Comparison of ENCODE assay signal across 24 mouse cellular contexts in genomic region chr13:76157508-76157907, GRCm38 (mm10).
"Had no signal": no experiment of that assay in that cellular context is flagged by ENCODE, and none has a peak within 500 bp of the region (broad histone marks: within the 10 kb centered on the region; RNA-seq: fewer than 3 reads in every experiment).

No protein-coding gene starts in this region.

- H3K4me2 ChIP-seq: liver, embryonic 13.5 days; liver, embryonic 15.5 days; lung, embryonic 15.5 days; midbrain, embryonic 12.5 days; neural tube, embryonic 13.5 days; neural tube, embryonic 15.5 days; stomach, embryonic 15.5 days had no signal

- H3K4me3 ChIP-seq: liver, embryonic 13.5 days; liver, embryonic 15.5 days; lung, embryonic 15.5 days; megakaryocyte, embryonic 14.5 days; midbrain, embryonic 12.5 days; myocyte; neural tube, embryonic 13.5 days; neural tube, embryonic 15.5 days; stomach, embryonic 15.5 days had no signal

- H3K27me3 ChIP-seq: liver, embryonic 13.5 days; liver, embryonic 15.5 days; lung, embryonic 15.5 days; megakaryocyte, embryonic 14.5 days; midbrain, embryonic 12.5 days; neural tube, embryonic 13.5 days; neural tube, embryonic 15.5 days; stomach, embryonic 15.5 days had no signal

- DNase-seq: liver, embryonic 13.5 days; liver, postnatal 0 days; lung, adult 2 months; lung, postnatal 4 days; midbrain, embryonic 14.5 days; retina, postnatal 1 day; right cerebral cortex, adult 18-20 months; right cerebral cortex, postnatal 25 days; right cerebral cortex, postnatal 4 days; spleen, adult 18-20 months; thymus, adult 18-20 months; thymus, postnatal 14 days; thymus, postnatal 36 days had no signal

- ATAC-seq: liver, postnatal 0 days; lung, postnatal 0 days; midbrain, embryonic 16.5 days had no signal

- H3K27ac ChIP-seq: liver, embryonic 13.5 days; liver, embryonic 15.5 days; lung, embryonic 15.5 days; midbrain, embryonic 12.5 days; neural tube, embryonic 13.5 days; neural tube, embryonic 15.5 days; stomach, embryonic 15.5 days; stomach, postnatal 0 days had no signal

- H3K9ac ChIP-seq: liver, embryonic 13.5 days; liver, embryonic 15.5 days; liver, postnatal 0 days; lung, embryonic 15.5 days; midbrain, embryonic 12.5 days; neural tube, embryonic 13.5 days; neural tube, embryonic 15.5 days; stomach, embryonic 15.5 days had no signal

- H3K4me1 ChIP-seq: liver, embryonic 13.5 days; liver, embryonic 15.5 days; lung, embryonic 15.5 days; megakaryocyte, embryonic 14.5 days; midbrain, embryonic 12.5 days; neural tube, embryonic 13.5 days; neural tube, embryonic 15.5 days; stomach, embryonic 15.5 days had no signal

- H3K9me3 ChIP-seq: liver, embryonic 13.5 days; liver, embryonic 15.5 days; lung, embryonic 15.5 days; megakaryocyte, embryonic 14.5 days; midbrain, embryonic 12.5 days; neural tube, embryonic 13.5 days; neural tube, embryonic 15.5 days; stomach, embryonic 15.5 days had no signal
